Mouse (Mus musculus): ENCODE data around the gene Snx18.
A peak's percentile ranks its signal among the peaks of the same experiment; 100 is the strongest.

The Snx18 gene

DNA sequence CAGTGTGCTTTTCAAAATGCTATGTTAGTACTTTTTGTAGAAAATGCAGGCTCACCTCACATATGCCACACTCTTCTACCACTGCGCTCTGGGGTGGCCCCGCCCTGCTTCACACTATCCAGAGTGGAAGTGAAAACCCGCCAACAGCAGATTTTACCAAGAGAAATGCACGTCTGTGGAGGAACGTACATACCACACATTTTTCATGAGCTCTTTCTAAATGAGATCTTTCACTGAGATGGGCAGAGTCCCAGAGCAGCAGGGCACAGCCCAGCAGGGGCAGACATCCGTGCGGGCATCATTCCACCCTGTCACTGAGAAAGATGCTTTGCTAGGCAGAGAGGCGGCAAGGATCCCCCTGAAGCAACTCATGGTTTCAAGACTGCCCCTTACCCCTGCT is 22.4 kb downstream of the Snx18 start:
- no peak for DNase-seq

GRCm38 (mm10) chr13:113595219-113595618 is 23.1 kb downstream of the Snx18 start:
- DNase-seq, result no peak

- DNase-seq, result no peak
Observed at GRCm38 (mm10) chr13:113594361-113594760, 24.0 kb downstream of the Snx18 start.

GRCm38 (mm10) chr13:113593711-113594110 is 24.7 kb downstream of the Snx18 start:
- DNase-seq, result no peak

GRCm38 (mm10) chr13:113592703-113593200 is 25.6 kb downstream of the Snx18 start:
- DNase-seq, result no peak

GRCm38 (mm10) chr13:113591336-113591735 is 27.0 kb downstream of the Snx18 start:
- no peak for DNase-seq

DNA sequence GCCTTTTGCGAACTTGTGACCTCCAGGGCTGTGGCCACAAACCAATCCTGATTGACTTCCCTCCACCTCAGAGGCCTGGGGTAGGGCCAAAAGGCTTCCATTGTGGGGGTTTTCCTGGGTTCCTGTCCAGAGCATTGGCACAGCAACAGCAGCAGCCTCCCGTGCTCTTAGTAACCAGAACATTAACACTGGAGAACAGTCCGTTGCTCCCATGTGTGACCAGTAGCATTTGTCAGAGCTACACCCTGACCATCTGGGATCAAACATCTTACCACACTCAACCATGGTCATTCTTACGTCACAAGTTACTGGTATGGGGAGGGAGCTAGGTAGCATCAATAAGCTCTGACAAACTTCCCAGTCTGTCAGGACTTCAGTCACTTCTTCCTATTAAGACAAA is 28.1 kb downstream of the Snx18 start:
- no peak for DNase-seq

- peak; percentile 48 to 77 for DNase-seq
Observed at GRCm38 (mm10) chr13:113589499-113589898, 28.9 kb downstream of the Snx18 start.

DNA sequence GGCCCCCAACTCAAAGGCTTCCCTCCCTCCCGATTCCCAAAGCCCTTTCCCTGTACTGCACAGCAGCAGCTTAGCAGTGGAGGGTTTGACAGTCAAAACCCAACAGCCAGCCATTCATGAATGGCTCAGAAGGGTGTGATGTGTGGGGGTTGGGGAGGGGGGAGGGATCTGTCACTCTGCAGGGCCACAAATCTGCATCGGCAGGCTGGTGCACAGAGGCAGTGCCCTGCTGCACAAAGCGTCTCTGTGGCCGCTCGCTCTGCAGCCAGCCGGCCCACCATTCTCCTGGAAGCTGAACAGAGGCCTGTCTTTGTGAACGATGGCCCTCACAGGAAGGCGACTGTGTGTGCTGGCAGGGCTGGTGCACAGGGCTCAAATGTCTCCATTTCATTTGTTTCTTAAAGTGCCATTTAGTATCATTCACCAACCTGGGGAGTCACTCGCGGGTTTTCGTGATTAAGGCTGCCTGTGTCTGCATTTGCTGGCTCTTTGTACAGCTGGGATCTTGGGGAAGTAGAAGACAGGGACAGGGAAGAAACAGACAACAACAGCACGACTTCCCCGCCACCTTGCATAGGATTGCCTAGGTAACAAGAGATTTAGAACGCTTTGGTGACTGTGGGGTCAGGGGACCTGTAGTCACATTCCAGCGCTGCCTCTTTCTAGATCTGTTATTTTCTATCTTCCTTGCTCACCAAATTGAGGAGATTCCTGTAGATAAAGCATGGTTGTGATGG is 31.0 kb downstream of the Snx18 start:
- DNase-seq, result no peak

DNA sequence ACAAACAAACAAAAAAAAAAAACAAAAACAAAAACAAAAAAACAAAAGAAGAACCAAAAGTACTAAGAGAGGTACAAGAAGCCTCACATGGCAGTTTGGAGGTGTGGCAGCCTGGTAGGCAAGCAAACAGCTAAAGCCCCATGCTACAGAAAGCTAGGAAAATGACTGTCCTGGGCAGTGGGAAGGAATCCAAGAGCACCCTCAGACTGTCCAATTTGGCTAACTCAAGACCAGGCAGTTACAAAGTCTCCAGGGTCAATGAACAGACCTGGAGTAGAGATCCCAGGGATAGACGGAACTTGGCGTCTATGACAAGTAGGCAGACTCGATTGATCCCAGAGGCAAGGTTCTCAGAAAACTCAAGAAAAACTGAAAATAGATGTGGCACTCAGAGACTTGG is 32.8 kb downstream of the Snx18 start:
- peak in 1 of 2 experiments; percentile 60 for DNase-seq

GRCm38 (mm10) chr13:113584431-113584830 is 33.9 kb downstream of the Snx18 start:
- DNase-seq, result no peak

GRCm38 (mm10) chr13:113583563-113583962 is 34.8 kb downstream of the Snx18 start:
- DNase-seq, result no peak

- no peak for DNase-seq
Observed at GRCm38 (mm10) chr13:113582024-113582423, 36.3 kb downstream of the Snx18 start.

DNA sequence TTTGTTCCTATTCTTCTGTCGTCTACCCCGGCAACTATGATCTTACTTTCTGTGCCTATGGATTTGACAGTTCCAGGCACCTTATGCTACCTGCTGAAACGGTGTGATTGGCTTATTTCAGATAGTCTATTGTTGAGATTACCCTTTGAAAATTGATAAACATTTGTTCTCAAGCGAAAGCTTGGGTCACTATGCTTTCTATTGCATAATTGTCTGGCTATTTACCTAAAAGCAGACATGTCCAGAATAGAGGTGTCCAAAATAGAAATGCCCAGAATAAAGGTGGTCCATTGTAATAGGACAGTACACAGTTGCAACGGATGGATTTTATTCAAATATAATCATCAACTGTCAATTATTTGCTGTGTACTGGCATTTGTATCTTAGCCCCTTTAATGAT is 36.9 kb downstream of the Snx18 start:
- no peak for DNase-seq

- peak; percentile 56 to 75 for DNase-seq
Observed at GRCm38 (mm10) chr13:113580400-113580790, 38.0 kb downstream of the Snx18 start.

GRCm38 (mm10) chr13:113579788-113580399 is 38.5 kb downstream of the Snx18 start:
- DNase-seq, result no peak

DNA sequence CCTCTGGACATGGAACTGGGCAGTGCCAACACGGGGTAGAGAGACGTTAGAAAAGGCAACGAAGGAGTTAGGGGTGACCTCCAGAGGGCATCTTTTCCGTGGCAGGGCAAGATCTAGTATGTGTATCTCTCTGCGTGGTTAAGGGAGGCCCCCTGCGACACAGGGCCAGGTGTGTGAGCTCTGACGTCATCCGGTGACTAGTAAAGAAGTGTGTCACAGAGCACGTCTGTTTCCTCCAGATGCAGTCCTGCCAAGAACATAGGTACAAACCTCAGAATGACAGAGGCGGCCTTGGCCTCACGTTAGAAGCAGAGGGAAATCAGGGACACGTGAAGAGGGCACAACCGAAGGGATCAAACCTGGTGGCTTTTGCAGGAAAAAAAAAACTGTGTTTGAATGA is 44.1 kb downstream of the Snx18 start:
- DNase-seq, result no peak

GRCm38 (mm10) chr13:113573377-113573776 is 45.0 kb downstream of the Snx18 start:
- DNase-seq, result no peak

DNA sequence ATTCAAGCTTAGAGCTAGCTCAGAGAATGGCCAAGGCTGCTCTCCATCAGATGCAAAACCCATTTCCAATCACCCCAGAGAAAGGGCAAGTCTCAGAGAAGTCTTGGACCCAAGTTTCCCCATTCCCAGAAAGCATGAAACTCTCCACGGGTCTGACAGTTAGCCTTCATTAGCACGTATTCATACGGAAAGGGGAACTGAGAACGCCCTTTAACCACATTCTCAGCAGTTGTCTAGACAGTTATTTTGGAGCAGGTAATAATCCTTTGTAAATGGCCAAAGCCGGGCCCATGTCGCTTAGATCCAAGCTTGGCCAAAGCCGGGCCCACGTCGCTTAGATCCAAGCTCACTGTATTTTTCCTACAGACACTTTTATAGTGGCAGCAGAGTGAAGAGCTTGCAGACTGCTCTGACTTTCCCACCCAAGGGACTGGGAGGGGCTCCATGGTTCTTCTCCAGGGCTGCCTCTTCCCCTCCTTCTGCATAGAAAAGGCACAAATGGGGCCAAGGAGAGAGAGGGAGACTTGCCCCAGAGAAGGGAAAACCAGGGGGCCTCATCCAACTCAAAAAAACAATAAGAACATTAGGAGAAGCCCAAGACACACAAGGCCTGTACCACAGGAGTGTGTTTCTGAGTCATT is 46.2 kb downstream of the Snx18 start:
- DNase-seq, result no peak

- no peak for DNase-seq
Observed at GRCm38 (mm10) chr13:113569526-113569925, 48.8 kb downstream of the Snx18 start.

DNA sequence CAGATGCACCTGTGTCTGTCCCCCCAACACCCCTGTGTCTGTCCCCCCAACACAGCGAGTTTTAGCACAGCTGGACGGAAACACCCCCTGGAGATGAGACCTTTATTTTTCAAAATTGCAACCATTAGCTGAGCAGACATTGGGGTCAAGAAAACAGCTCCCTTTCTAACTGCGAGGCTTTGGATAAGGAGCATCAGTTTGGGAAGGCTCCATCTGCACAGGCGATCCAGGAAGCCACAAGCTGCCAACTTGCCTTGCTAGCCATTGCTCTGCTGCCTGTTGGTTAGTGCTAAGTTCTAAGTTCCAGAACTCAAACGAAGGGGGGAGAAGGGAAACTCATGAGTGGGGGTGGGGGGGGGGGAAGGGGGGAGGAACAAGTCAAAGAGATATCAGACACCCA is 51.4 kb downstream of the Snx18 start:
- DNase-seq, result no peak

- no peak for DNase-seq
Observed at GRCm38 (mm10) chr13:113566411-113566810, 52.0 kb downstream of the Snx18 start.

DNA sequence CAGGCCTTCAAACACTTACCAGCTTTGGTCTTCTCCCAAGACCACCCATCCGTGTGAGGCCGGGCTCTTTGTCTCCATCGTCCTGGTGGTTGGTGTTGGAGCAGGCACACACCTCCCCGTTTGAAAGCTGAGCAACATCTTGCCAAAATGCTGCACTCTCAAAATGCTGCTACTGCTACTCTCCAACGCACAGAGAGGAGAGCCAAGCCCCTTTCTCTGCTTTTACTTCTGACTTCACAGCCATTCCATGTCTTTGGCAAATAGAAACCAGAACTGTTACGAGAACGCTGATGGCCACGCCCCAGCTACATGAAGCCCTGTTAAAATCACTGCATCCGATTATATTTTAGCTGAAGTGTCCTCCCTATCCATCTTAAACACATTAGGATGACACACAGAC is 58.7 kb downstream of the Snx18 start:
- no peak for DNase-seq

DNA sequence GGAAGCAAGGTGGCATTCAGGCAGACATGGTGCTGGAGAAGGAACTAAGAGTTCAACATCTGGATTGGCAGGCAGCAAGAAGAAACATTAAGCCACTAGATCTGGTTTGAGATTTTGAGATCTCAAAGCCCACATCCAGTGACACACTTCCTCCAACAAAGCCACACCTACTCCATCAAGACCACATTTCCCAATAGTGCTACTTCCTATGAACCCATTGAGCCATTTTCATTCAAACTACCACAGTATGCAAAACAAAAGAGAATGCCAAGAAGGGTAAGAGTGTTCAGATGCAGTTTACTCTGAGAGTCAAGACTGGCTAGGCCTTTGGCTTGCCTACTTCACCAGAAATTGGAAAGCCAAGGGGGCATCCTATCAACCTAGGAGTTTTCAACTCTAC is 61.8 kb downstream of the Snx18 start:
- DNase-seq, result no peak
